Mouse (Mus musculus) heart, postnatal 25 days (tissue): ENCODE measurements around the gene Cep41. TPM values are rescaled to one million over a fixed set of nuclear protein-coding genes. Genes with fewer than 3 reads are reported as not detected.

Experiments
- DNase-seq: peaks from one replicate; pipeline ENCODE4 v3.0.0; 2022; ENCODE audit warnings: low spot score
- intact Hi-C: fragments of 180-260 bp; cut with DNase I; formaldehyde crosslinking; loops from one replicate; pipeline ENCODE4 v1.15.1; 2025
- microRNA-seq: library from miRNA; unstranded; fragments of <30 nt; microRNA quantifications from one replicate; pipeline ENCODE4 v1.2.0, GENCODE M21; 2022
- total RNA-seq, 2 experiments: library from RNA; stranded (reverse); gene quantifications; 2 replicates each; pipeline ENCODE4 v1.2.3; 2021

Gene Cep41
- total RNA-seq, 2 experiments from 2014 or later: 1.9 to 3.1 TPM

DNA sequence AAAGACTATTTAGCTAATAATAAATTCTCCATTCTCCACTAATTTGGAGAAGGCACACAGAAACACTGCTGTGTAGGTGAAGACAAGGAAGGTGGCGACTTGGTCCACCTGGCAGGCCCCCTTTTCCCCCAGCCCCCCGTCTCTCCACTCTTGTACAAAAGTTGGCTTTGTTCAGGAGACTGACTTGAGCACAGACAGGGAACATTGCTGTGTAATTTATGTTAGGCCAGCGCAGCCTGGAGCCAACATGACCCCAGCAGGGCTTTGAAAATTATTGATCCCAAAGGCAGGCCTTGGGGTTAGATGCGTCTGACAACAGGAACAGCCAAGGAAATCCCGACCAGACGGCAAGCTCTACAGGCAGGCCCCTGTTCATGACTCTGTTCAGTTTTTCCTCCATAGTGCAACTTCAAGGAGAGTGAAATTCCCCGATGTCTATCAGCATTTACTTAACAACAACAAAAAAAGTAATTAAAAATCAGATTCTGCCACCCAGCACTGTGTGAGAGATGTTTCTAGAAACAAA is 89.1 kb downstream of the Cep41 start:
- intact Hi-C loops: no loop called here
- no peak for DNase-seq

Small RNA genes within 50 kb of the gene (microRNA-seq; reads per million reads assigned to microRNA genes)
- 2,106 reads per million, percentile 85 among the genes with 10 or more reads in this experiment for gene Mir335

Other genes with a start within 250 kb of the Cep41 start
- 1 to 10 TPM; 7.5 TPM for gene Tmem209, start 184.0 kb downstream of the Cep41 start, total RNA-seq
- gene Ssmem1, start 183.9 kb downstream of the Cep41 start, total RNA-seq: under 1 TPM in 1 of 2 experiments, not detected in 1; 0.25 TPM
- gene Cpa2, start 152.2 kb downstream of the Cep41 start, total RNA-seq: not detected
- not detected for gene Cpa4, start 125.4 kb downstream of the Cep41 start, total RNA-seq
- gene Cpa5, start 82.7 kb downstream of the Cep41 start, total RNA-seq: not detected
- under 1 TPM in 1 of 2 experiments, not detected in 1; 0.16 TPM for gene Cpa1, start 54.5 kb downstream of the Cep41 start, total RNA-seq
- 10 to 100 TPM; 12.3 to 15.2 TPM for gene Mest, start 29.8 kb upstream of the Cep41 start, total RNA-seq
- 10 to 100 TPM; 37.7 to 42.7 TPM for gene Copg2, start 203.0 kb upstream of the Cep41 start, total RNA-seq
- not detected for gene Tsga13, start 221.8 kb upstream of the Cep41 start, total RNA-seq